Mouse (Mus musculus) liver, adult 2 months (tissue): ENCODE measurements at regions not wholly inside any gene's neighbourhood (a gene's known extent, or its start where the extent isn't known, plus 50 kb on each side); places are given as distances from the start of the nearest gene placed in this dataset.

Source experiments
- DNase-seq: peaks from one replicate; pipeline ENCODE4 v3.0.0-alpha.2; 2011; ENCODE audit warnings: low read depth, low spot score; ENCODE audit errors: extremely low read depth
- H3K27ac ChIP-seq: fragments of 200-500 bp; replicated peaks from 2 replicates; pipeline ENCODE4 v1.5.1; 2012; ENCODE audit warnings: low read depth, mild to moderate bottlenecking, control low read depth, inconsistent platforms, low read length; ENCODE audit not compliant: insufficient read depth
- H3K27me3 ChIP-seq: fragments of 200-500 bp; 2 replicates; pipeline ENCODE4 v1.6.1; 2012; ENCODE audit warnings: mild to moderate bottlenecking, moderate library complexity, low read length, inconsistent platforms; ENCODE audit not compliant: control insufficient read depth, insufficient read depth
- H3K36me3 ChIP-seq: fragments of 200-500 bp; 2 replicates; pipeline ENCODE4 v1.6.1; 2012; ENCODE audit warnings: low read length, inconsistent platforms; ENCODE audit not compliant: control insufficient read depth, insufficient read depth
- H3K4me1 ChIP-seq: fragments of 200-500 bp; 2 replicates; pipeline ENCODE4 v1.6.1; 2011; ENCODE audit warnings: low read length; ENCODE audit not compliant: control insufficient read depth, insufficient read depth
- H3K4me3 ChIP-seq: fragments of 200-500 bp; 2 replicates; pipeline ENCODE4 v1.5.1; 2011; ENCODE audit warnings: low read depth, mild to moderate bottlenecking, control low read depth, low read length, moderate library complexity; ENCODE audit not compliant: insufficient read depth
- H3K79me2 ChIP-seq: fragments of 200-500 bp; 2 replicates; pipeline ENCODE4 v1.6.1; 2012; ENCODE audit warnings: inconsistent platforms, mild to moderate bottlenecking, low read length, moderate library complexity; ENCODE audit not compliant: control insufficient read depth, insufficient read depth
- H3K9ac ChIP-seq: fragments of 200-500 bp; 2 replicates; pipeline ENCODE4 v1.6.1; 2012; ENCODE audit warnings: low read depth, mild to moderate bottlenecking, control low read depth, inconsistent platforms, low read length
- CTCF ChIP-seq: fragments of 200-500 bp; IDR thresholded peaks from 2 replicates; pipeline ENCODE4 v1.5.1; 2011; ENCODE audit warnings: low read depth, low read length, control low read depth
- POLR2A ChIP-seq: fragments of 200-500 bp; IDR thresholded peaks from 2 replicates; pipeline ENCODE4 v1.6.1; 2011; ENCODE audit warnings: low read length, control low read depth; ENCODE audit not compliant: insufficient read depth; ENCODE audit errors: extremely low read depth
- WGBS: fragments of 180-500 bp; shearing (Covaris S2); methylation state at CpG from one replicate; pipeline ENCODE4 v1.1.7; 2018; 5-methylcytosine and 5-hydroxymethylcytosine counted together

- no peak overlapping the region for H3K4me3 ChIP-seq
- H3K27ac ChIP-seq: no peak overlapping the region
- WGBS: 79% methylated on average over 3 of the region's 3 CpGs
- no peaks in the 10 kb centered on the region for H3K27me3 ChIP-seq
- TF ChIP-seq CTCF: peak; percentile 37
- TF ChIP-seq POLR2A: no peak
- H3K79me2 ChIP-seq: no peaks in the 10 kb centered on the region
- no peak for DNase-seq
- H3K9ac ChIP-seq: no peak overlapping the region
- no peaks in the 10 kb centered on the region for H3K4me1 ChIP-seq
- H3K36me3 ChIP-seq: no peaks in the 10 kb centered on the region
Measured at GRCm38 (mm10) chr12:77570501-77570900, 332.6 kb downstream of the Fut8 start.

GRCm38 (mm10) chr12:77571071-77571470, 333.1 kb downstream of the Fut8 start:
- Histone ChIP-seq H3K9ac (no peak overlapping the region), H3K79me2 (no peaks in the 10 kb centered on the region), H3K27ac (no peak overlapping the region), H3K36me3 (no peaks in the 10 kb centered on the region), H3K4me1 (no peaks in the 10 kb centered on the region), H3K27me3 (no peaks in the 10 kb centered on the region), H3K4me3 (no peak overlapping the region)
- 94% methylated on average over 5 of the region's 5 CpGs for WGBS
- TF ChIP-seq POLR2A (no peak), CTCF (no peak)
- no peak for DNase-seq

GRCm38 (mm10) chr12:77575046-77575445, 337.1 kb downstream of the Fut8 start:
- no peaks in the 10 kb centered on the region for H3K79me2 ChIP-seq
- H3K27ac ChIP-seq: no peak overlapping the region
- H3K4me3 ChIP-seq: no peak overlapping the region
- H3K4me1 ChIP-seq: no peaks in the 10 kb centered on the region
- no peaks in the 10 kb centered on the region for H3K27me3 ChIP-seq
- no peak overlapping the region for H3K9ac ChIP-seq
- no peaks in the 10 kb centered on the region for H3K36me3 ChIP-seq
- TF ChIP-seq CTCF: no peak
- TF ChIP-seq POLR2A: no peak
- DNase-seq: no peak
- 65% methylated on average over 3 of the region's 3 CpGs for WGBS

GRCm38 (mm10) chr12:77588297-77588696, 350.4 kb downstream of the Fut8 start:
- TF ChIP-seq POLR2A (no peak), CTCF (no peak)
- Histone ChIP-seq H3K36me3 (no peaks in the 10 kb centered on the region), H3K4me3 (no peak overlapping the region), H3K79me2 (no peaks in the 10 kb centered on the region), H3K4me1 (no peaks in the 10 kb centered on the region), H3K9ac (no peak overlapping the region), H3K27me3 (no peaks in the 10 kb centered on the region), H3K27ac (no peak overlapping the region)
- no peak for DNase-seq
- WGBS: 81% methylated on average over 2 of the region's 2 CpGs

- H3K27ac ChIP-seq: no peak overlapping the region
- no peak for DNase-seq
- no peak overlapping the region for H3K9ac ChIP-seq
- H3K36me3 ChIP-seq: no peaks in the 10 kb centered on the region
- no peaks in the 10 kb centered on the region for H3K79me2 ChIP-seq
- 77% methylated on average over 5 of the region's 5 CpGs for WGBS
- TF ChIP-seq POLR2A: no peak
- TF ChIP-seq CTCF: no peak
- H3K4me1 ChIP-seq: no peaks in the 10 kb centered on the region
- no peak overlapping the region for H3K4me3 ChIP-seq
- no peaks in the 10 kb centered on the region for H3K27me3 ChIP-seq
Measured at GRCm38 (mm10) chr12:77589416-77589815, 351.5 kb downstream of the Fut8 start.

GRCm38 (mm10) chr12:77594092-77594491, 356.2 kb downstream of the Fut8 start:
- Histone ChIP-seq H3K79me2 (no peaks in the 10 kb centered on the region), H3K4me1 (no peaks in the 10 kb centered on the region), H3K36me3 (no peaks in the 10 kb centered on the region), H3K9ac (no peak overlapping the region), H3K27ac (no peak overlapping the region), H3K27me3 (no peaks in the 10 kb centered on the region), H3K4me3 (no peak overlapping the region)
- TF ChIP-seq CTCF (no peak), POLR2A (no peak)
- 91% methylated on average over 1 of the region's 1 CpGs for WGBS
- no peak for DNase-seq
